Mouse (Mus musculus): Measurements from ENCODE around the gene Pon1. TPM values are rescaled to one million over a fixed set of nuclear protein-coding genes. Genes with fewer than 3 reads are reported as not detected.

Gene Pon1
- polyA plus RNA-seq, 1 experiment from 2014 or later = not detected

- no peak overlapping the region for H3K4me2 ChIP-seq
- no peak overlapping the region for H3K27ac ChIP-seq
- ATAC-seq = no peak
- no peaks in the 10 kb centered on the region for H3K27me3 ChIP-seq
- H3K9ac ChIP-seq = no peak overlapping the region
- H3K36me3 ChIP-seq (ENCODE audit: poor library complexity, severe bottlenecking) = no peaks in the 10 kb centered on the region
- WGBS = 88% methylated on average over 8 of the region's 8 CpGs
- H3K4me1 ChIP-seq = no peaks in the 10 kb centered on the region
- no peak overlapping the region for H3K4me3 ChIP-seq
- H3K9me3 ChIP-seq (replicated peaks) = no peaks in the 10 kb centered on the region
Observed at GRCm38 (mm10) chr6:5199376-5199905, 5.7 kb upstream of the Pon1 start.

GRCm38 (mm10) chr6:5198590-5198989, 4.8 kb upstream of the Pon1 start:
- no peak for ATAC-seq
- 95% methylated on average over 5 of the region's 5 CpGs for WGBS
- Histone ChIP-seq H3K9ac (no peak overlapping the region), H3K27me3 (no peaks in the 10 kb centered on the region), H3K4me2 (no peak overlapping the region), H3K4me3 (no peak overlapping the region), H3K4me1 (no peaks in the 10 kb centered on the region), H3K27ac (no peak overlapping the region), H3K9me3 (replicated peaks) (no peaks in the 10 kb centered on the region), H3K36me3 (ENCODE audit: poor library complexity, severe bottlenecking) (no peaks in the 10 kb centered on the region)

GRCm38 (mm10) chr6:5190761-5191160, 3.0 kb downstream of the Pon1 start:
- ATAC-seq = no peak
- no peaks in the 10 kb centered on the region for H3K27me3 ChIP-seq
- no peak overlapping the region for H3K27ac ChIP-seq
- H3K9ac ChIP-seq = no peak overlapping the region
- H3K9me3 ChIP-seq (replicated peaks) = no peaks in the 10 kb centered on the region
- no peaks in the 10 kb centered on the region for H3K36me3 ChIP-seq (ENCODE audit: poor library complexity, severe bottlenecking)
- H3K4me2 ChIP-seq = no peak overlapping the region
- WGBS = 88% methylated on average over 4 of the region's 4 CpGs
- no peak overlapping the region for H3K4me3 ChIP-seq
- no peaks in the 10 kb centered on the region for H3K4me1 ChIP-seq

GRCm38 (mm10) chr6:5189507-5189906, 4.2 kb downstream of the Pon1 start:
- Histone ChIP-seq H3K9ac (no peak overlapping the region), H3K9me3 (replicated peaks) (no peaks in the 10 kb centered on the region), H3K36me3 (ENCODE audit: poor library complexity, severe bottlenecking) (no peaks in the 10 kb centered on the region), H3K4me3 (no peak overlapping the region), H3K4me1 (no peaks in the 10 kb centered on the region), H3K4me2 (no peak overlapping the region), H3K27ac (no peak overlapping the region), H3K27me3 (no peaks in the 10 kb centered on the region)
- ATAC-seq = no peak
- 86% methylated on average over 4 of the region's 4 CpGs for WGBS

GRCm38 (mm10) chr6:5188938-5189337, 4.8 kb downstream of the Pon1 start:
- no peak for ATAC-seq
- Histone ChIP-seq H3K4me2 (no peak overlapping the region), H3K4me1 (no peaks in the 10 kb centered on the region), H3K9me3 (replicated peaks) (no peaks in the 10 kb centered on the region), H3K4me3 (no peak overlapping the region), H3K27ac (no peak overlapping the region), H3K27me3 (no peaks in the 10 kb centered on the region), H3K9ac (no peak overlapping the region), H3K36me3 (ENCODE audit: poor library complexity, severe bottlenecking) (no peaks in the 10 kb centered on the region)
- WGBS = 81% methylated on average over 6 of the region's 6 CpGs

GRCm38 (mm10) chr6:5188036-5188435, 5.7 kb downstream of the Pon1 start:
- H3K9ac ChIP-seq = no peak overlapping the region
- H3K4me2 ChIP-seq = no peak overlapping the region
- H3K27ac ChIP-seq = no peak overlapping the region
- H3K36me3 ChIP-seq (ENCODE audit: poor library complexity, severe bottlenecking) = no peaks in the 10 kb centered on the region
- no peaks in the 10 kb centered on the region for H3K9me3 ChIP-seq (replicated peaks)
- ATAC-seq = no peak
- no peak overlapping the region for H3K4me3 ChIP-seq
- no peaks in the 10 kb centered on the region for H3K4me1 ChIP-seq
- 87% methylated on average over 5 of the region's 5 CpGs for WGBS
- no peaks in the 10 kb centered on the region for H3K27me3 ChIP-seq

- no peak for ATAC-seq
- Histone ChIP-seq H3K9ac (no peak overlapping the region), H3K9me3 (replicated peaks) (no peaks in the 10 kb centered on the region), H3K4me2 (no peak overlapping the region), H3K4me3 (no peak overlapping the region), H3K27ac (no peak overlapping the region), H3K4me1 (no peaks in the 10 kb centered on the region), H3K36me3 (ENCODE audit: poor library complexity, severe bottlenecking) (no peaks in the 10 kb centered on the region), H3K27me3 (no peaks in the 10 kb centered on the region)
- WGBS = 81% methylated on average over 6 of the region's 6 CpGs
Observed at GRCm38 (mm10) chr6:5187586-5187985, 6.2 kb downstream of the Pon1 start.

GRCm38 (mm10) chr6:5186229-5186950, 7.4 kb downstream of the Pon1 start:
- no peak for ATAC-seq
- Histone ChIP-seq H3K4me2 (no peak overlapping the region), H3K4me3 (no peak overlapping the region), H3K9ac (no peak overlapping the region), H3K9me3 (replicated peaks) (no peaks in the 10 kb centered on the region), H3K27ac (no peak overlapping the region), H3K27me3 (no peaks in the 10 kb centered on the region), H3K36me3 (ENCODE audit: poor library complexity, severe bottlenecking) (no peaks in the 10 kb centered on the region), H3K4me1 (no peaks in the 10 kb centered on the region)
- WGBS = 87% methylated on average over 7 of the region's 7 CpGs

GRCm38 (mm10) chr6:5180645-5181044, 13.1 kb downstream of the Pon1 start:
- WGBS = 87% methylated on average over 5 of the region's 5 CpGs
- ATAC-seq = no peak

GRCm38 (mm10) chr6:5179189-5179588, 14.6 kb downstream of the Pon1 start:
- no peaks in the 10 kb centered on the region for H3K9me3 ChIP-seq (replicated peaks)
- H3K27me3 ChIP-seq = no peaks in the 10 kb centered on the region
- ATAC-seq = no peak
- H3K4me2 ChIP-seq = no peak overlapping the region
- 89% methylated on average over 6 of the region's 6 CpGs for WGBS
- no peak overlapping the region for H3K9ac ChIP-seq
- H3K36me3 ChIP-seq (ENCODE audit: poor library complexity, severe bottlenecking) = no peaks in the 10 kb centered on the region
- no peak overlapping the region for H3K4me3 ChIP-seq
- H3K27ac ChIP-seq = no peak overlapping the region
- H3K4me1 ChIP-seq = peaks cover 9% of the 10 kb centered on the region

More at GRCm38 (mm10) chr6:5180645-5181044, 13.1 kb downstream of the Pon1 start:
- H3K4me1 ChIP-seq = peaks cover 9% of the 10 kb centered on the region
- H3K9me3 ChIP-seq (replicated peaks) = no peaks in the 10 kb centered on the region
- no peak overlapping the region for H3K4me3 ChIP-seq
- no peak overlapping the region for H3K9ac ChIP-seq
- H3K27ac ChIP-seq = no peak overlapping the region
- H3K36me3 ChIP-seq (ENCODE audit: poor library complexity, severe bottlenecking) = no peaks in the 10 kb centered on the region
- no peaks in the 10 kb centered on the region for H3K27me3 ChIP-seq
- H3K4me2 ChIP-seq = no peak overlapping the region

- Histone ChIP-seq H3K4me2 (peak overlapping the region; percentile 51), H3K9ac (peak overlapping the region; percentile 43; the same call in 1 of the 2 replicates), H3K4me1 (peaks cover 9% of the 10 kb centered on the region), H3K27ac (no peak overlapping the region), H3K36me3 (ENCODE audit: poor library complexity, severe bottlenecking) (no peaks in the 10 kb centered on the region), H3K9me3 (replicated peaks) (no peaks in the 10 kb centered on the region), H3K27me3 (no peaks in the 10 kb centered on the region), H3K4me3 (peak overlapping the region; percentile 19)
- WGBS = 34% methylated on average over 19 of the region's 19 CpGs
- peak; percentile 67 for ATAC-seq
Observed at GRCm38 (mm10) chr6:5177967-5178891, 15.5 kb downstream of the Pon1 start.

GRCm38 (mm10) chr6:5174179-5174812, 19.4 kb downstream of the Pon1 start:
- 89% methylated on average over 10 of the region's 10 CpGs for WGBS
- Histone ChIP-seq H3K27me3 (no peaks in the 10 kb centered on the region), H3K27ac (no peak overlapping the region), H3K4me1 (peaks cover 9% of the 10 kb centered on the region), H3K9me3 (replicated peaks) (no peaks in the 10 kb centered on the region), H3K4me2 (no peak overlapping the region), H3K36me3 (ENCODE audit: poor library complexity, severe bottlenecking) (no peaks in the 10 kb centered on the region), H3K9ac (no peak overlapping the region), H3K4me3 (no peak overlapping the region)
- no peak for ATAC-seq
